Mouse (Mus musculus): Measurements from ENCODE around the gene Slc22a17. TPM values are rescaled to one million over a fixed set of nuclear protein-coding genes. Genes with fewer than 3 reads are reported as not detected.
A peak's percentile ranks its signal among the peaks of the same experiment; 100 is the strongest.
"Not testable (repeated sequence)": the region's sequence is repeated elsewhere in the genome, so short reads cannot be mapped to it uniquely, and the experiment has no call there.

The Slc22a17 gene
- total RNA-seq (2021): 100 to 1,000 TPM; 586 to 617 TPM
- long read RNA-seq, experiment 1, full-length matches to known transcripts: 358 of 538 reads
- long read RNA-seq, experiment 1, partial matches to known transcripts: 162 of 538 reads
- long read RNA-seq, experiment 1, other reads (novel, unspliced or antisense): 18 of 538 reads
- long read RNA-seq, experiment 2, transcript Slc22a17-208 (10 exons, 2,348 nt): minor isoform, 51 of 377 reads
- long read RNA-seq, experiment 2, transcript Slc22a17-205 (9 exons, 2,302 nt): minor isoform, 16 of 377 reads
- long read RNA-seq, experiment 2, transcript Slc22a17-210 (10 exons, 2,340 nt): major isoform, 144 of 377 reads
- long read RNA-seq, experiment 2, partial matches to known transcripts: 136 of 377 reads
- long read RNA-seq, experiment 2, other reads (novel, unspliced or antisense): 29 of 377 reads

GRCm38 (mm10) chr14:54912886-54913285, at the start of gene Slc22a17:
Gene Slc22a17 (minus strand): TSS chr14:54913132.
- intact Hi-C loops (cut with DNase I): loop anchor here (5.0 kb wide), 1 partner anchor 184 kb away; no protein-coding TSS in a partner anchor
- H3K27ac ChIP-seq: peak within 1 kb of the TSS; percentile 99

GRCm38 (mm10) chr14:54962714-54963113, 49.8 kb upstream of the Slc22a17 start:
- no peak for DNase-seq (ENCODE audit: extremely low spot score in 1 of 2, low spot score in 2 of 2)
- no peak for TF ChIP-seq CTCF (IDR thresholded peaks at IDR 0.05)
- Histone ChIP-seq H3K27ac (no peak overlapping the region), H3K4me3 (no peak overlapping the region)
- intact Hi-C loops (cut with DNase I): no loop called here

More at GRCm38 (mm10) chr14:54912886-54913285, at the start of gene Slc22a17:
- no peak for TF ChIP-seq CTCF (IDR thresholded peaks at IDR 0.05)
- H3K4me3 ChIP-seq: peak within 1 kb of the TSS; percentile 99
- DNase-seq (ENCODE audit: extremely low spot score in 1 of 2, low spot score in 2 of 2): peak; percentile 82 to 84

GRCm38 (mm10) chr14:54961487-54961886, 48.6 kb upstream of the Slc22a17 start:
- no peak for TF ChIP-seq CTCF (IDR thresholded peaks at IDR 0.05)

GRCm38 (mm10) chr14:54960769-54961168, 47.8 kb upstream of the Slc22a17 start:
- TF ChIP-seq CTCF (IDR thresholded peaks at IDR 0.05): no peak
- DNase-seq (ENCODE audit: extremely low spot score in 1 of 2, low spot score in 2 of 2): no peak
- Histone ChIP-seq H3K4me3 (no peak overlapping the region), H3K27ac (no peak overlapping the region)
- intact Hi-C loops (cut with DNase I): no loop called here

More at GRCm38 (mm10) chr14:54961487-54961886, 48.6 kb upstream of the Slc22a17 start:
- intact Hi-C loops (cut with DNase I): no loop called here
- Histone ChIP-seq H3K27ac (no peak overlapping the region), H3K4me3 (no peak overlapping the region)
- no peak for DNase-seq (ENCODE audit: extremely low spot score in 1 of 2, low spot score in 2 of 2)

GRCm38 (mm10) chr14:54959853-54960613, 47.1 kb upstream of the Slc22a17 start:
- H3K27ac ChIP-seq; H3K4me3 ChIP-seq; intact Hi-C loops (cut with DNase I); DNase-seq (ENCODE audit: extremely low spot score in 1 of 2, low spot score in 2 of 2): not testable (repeated sequence)

- intact Hi-C loops (cut with DNase I): no loop called here
- no peak for DNase-seq (ENCODE audit: extremely low spot score in 1 of 2, low spot score in 2 of 2)
- Histone ChIP-seq H3K27ac (no peak overlapping the region), H3K4me3 (no peak overlapping the region)
- no peak for TF ChIP-seq CTCF (IDR thresholded peaks at IDR 0.05)
Observed at GRCm38 (mm10) chr14:54959197-54959596, 46.3 kb upstream of the Slc22a17 start.

GRCm38 (mm10) chr14:54958503-54958902, 45.6 kb upstream of the Slc22a17 start:
- no peak for DNase-seq (ENCODE audit: extremely low spot score in 1 of 2, low spot score in 2 of 2)
- no peak for TF ChIP-seq CTCF (IDR thresholded peaks at IDR 0.05)
- no peak overlapping the region for H3K4me3 ChIP-seq
- intact Hi-C loops (cut with DNase I): no loop called here
- H3K27ac ChIP-seq: no peak overlapping the region

GRCm38 (mm10) chr14:54956533-54956932, 43.6 kb upstream of the Slc22a17 start:
- H3K4me3 ChIP-seq: no peak overlapping the region
- intact Hi-C loops (cut with DNase I): no loop called here
- H3K27ac ChIP-seq: no peak overlapping the region
- no peak for TF ChIP-seq CTCF (IDR thresholded peaks at IDR 0.05)
- no peak for DNase-seq (ENCODE audit: extremely low spot score in 1 of 2, low spot score in 2 of 2)

GRCm38 (mm10) chr14:54955481-54955880, 42.5 kb upstream of the Slc22a17 start:
- Histone ChIP-seq H3K27ac (no peak overlapping the region), H3K4me3 (no peak overlapping the region)
- no peak for TF ChIP-seq CTCF (IDR thresholded peaks at IDR 0.05)
- intact Hi-C loops (cut with DNase I): no loop called here
- no peak for DNase-seq (ENCODE audit: extremely low spot score in 1 of 2, low spot score in 2 of 2)

- intact Hi-C loops (cut with DNase I): no loop called here
- no peak for TF ChIP-seq CTCF (IDR thresholded peaks at IDR 0.05)
- DNase-seq (ENCODE audit: extremely low spot score in 1 of 2, low spot score in 2 of 2): no peak
- Histone ChIP-seq H3K27ac (no peak overlapping the region), H3K4me3 (no peak overlapping the region)
Observed at GRCm38 (mm10) chr14:54954474-54954873, 41.5 kb upstream of the Slc22a17 start.

- no peak overlapping the region for H3K4me3 ChIP-seq
- H3K27ac ChIP-seq: no peak overlapping the region
- no peak for DNase-seq (ENCODE audit: extremely low spot score in 1 of 2, low spot score in 2 of 2)
- intact Hi-C loops (cut with DNase I): no loop called here
- no peak for TF ChIP-seq CTCF (IDR thresholded peaks at IDR 0.05)
Observed at GRCm38 (mm10) chr14:54953664-54954206, 40.8 kb upstream of the Slc22a17 start.

- intact Hi-C loops (cut with DNase I): no loop called here
- no peak for DNase-seq (ENCODE audit: extremely low spot score in 1 of 2, low spot score in 2 of 2)
- Histone ChIP-seq H3K27ac (no peak overlapping the region), H3K4me3 (no peak overlapping the region)
- TF ChIP-seq CTCF (IDR thresholded peaks at IDR 0.05): no peak
Observed at GRCm38 (mm10) chr14:54951587-54951986, 38.7 kb upstream of the Slc22a17 start.
